Mouse (Mus musculus) brain, embryonic 14.5 days (tissue): ENCODE measurements around the gene Creb5.

Experiments used
- CTCF ChIP-seq: fragments of 200-500 bp; IDR thresholded peaks from 2 replicates; pipeline ENCODE4 v1.5.1; 2012; ENCODE audit warnings: inconsistent platforms, mild to moderate bottlenecking, moderate library complexity, borderline replicate concordance; ENCODE audit not compliant: insufficient read depth, insufficient read length; ENCODE audit errors: extremely low read depth
- POLR2A ChIP-seq: fragments of 200-500 bp; IDR thresholded peaks from 2 replicates; pipeline ENCODE4 v1.6.1; 2012; ENCODE audit warnings: mild to moderate bottlenecking, inconsistent platforms, borderline replicate concordance; ENCODE audit not compliant: poor library complexity, insufficient read depth, insufficient read length, severe bottlenecking; ENCODE audit errors: extremely low read depth

- TF ChIP-seq CTCF: no peak
- no peak for TF ChIP-seq POLR2A
Measured at GRCm38 (mm10) chr6:53730487-53730886, 443.4 kb downstream of the Creb5 start.
